Mouse (Mus musculus): ENCODE data around the gene Fh1.

Fh1 gene

GRCm38 (mm10) chr1:175625257-175625879 is at the start of gene Fh1:
Gene Fh1 (minus strand): TSS chr1:175625635.
- DNase-seq (ENCODE audit: extremely low spot score, low read depth, low spot score) = peak; percentile 86

GRCm38 (mm10) chr1:175675116-175675515 is 49.7 kb upstream of the Fh1 start:
- DNase-seq (ENCODE audit: extremely low spot score, low read depth, low spot score) = no peak

GRCm38 (mm10) chr1:175673563-175674325 is 48.3 kb upstream of the Fh1 start:
- no peak for DNase-seq (ENCODE audit: extremely low spot score, low read depth, low spot score)

DNA sequence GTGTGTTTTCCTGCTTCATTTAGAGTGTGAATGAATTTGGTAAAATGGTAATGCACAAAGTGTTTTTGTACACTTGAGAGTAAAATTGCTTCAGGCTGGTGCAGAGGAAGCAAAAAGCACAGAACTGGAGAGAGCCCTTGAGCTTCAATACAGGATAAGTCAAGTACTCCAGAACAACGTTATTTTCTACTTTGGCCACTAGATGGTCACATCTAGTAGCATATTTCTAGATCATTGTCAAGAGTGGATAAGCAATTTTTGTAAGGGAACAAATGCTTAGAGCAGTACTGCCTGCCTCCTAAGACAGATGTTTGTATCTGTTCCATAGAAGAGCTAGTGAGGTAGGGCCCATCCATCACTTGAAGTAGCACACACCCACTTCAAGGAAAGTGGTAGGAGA is 46.2 kb upstream of the Fh1 start:
- no peak for DNase-seq (ENCODE audit: extremely low spot score, low read depth, low spot score)

DNA sequence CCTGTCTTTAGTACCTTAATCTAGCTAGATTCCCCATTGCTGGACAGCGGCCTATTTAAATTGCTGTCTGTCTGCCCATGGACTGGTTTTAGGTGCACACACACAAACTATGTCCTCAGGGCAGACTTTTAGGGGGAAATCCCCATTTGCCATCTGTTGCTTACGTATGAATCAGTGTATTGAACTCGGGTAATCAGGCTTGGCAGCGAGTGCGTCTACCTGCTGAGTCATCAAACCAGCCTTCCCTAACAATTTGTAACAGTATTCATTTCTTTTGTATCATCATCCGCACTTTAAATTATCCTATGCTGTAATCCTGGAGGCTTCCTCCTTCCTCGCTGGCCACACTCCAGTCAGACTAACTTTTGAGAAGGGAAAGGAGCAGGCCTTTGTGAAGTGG is 44.6 kb upstream of the Fh1 start:
- DNase-seq (ENCODE audit: extremely low spot score, low read depth, low spot score) = no peak

DNA sequence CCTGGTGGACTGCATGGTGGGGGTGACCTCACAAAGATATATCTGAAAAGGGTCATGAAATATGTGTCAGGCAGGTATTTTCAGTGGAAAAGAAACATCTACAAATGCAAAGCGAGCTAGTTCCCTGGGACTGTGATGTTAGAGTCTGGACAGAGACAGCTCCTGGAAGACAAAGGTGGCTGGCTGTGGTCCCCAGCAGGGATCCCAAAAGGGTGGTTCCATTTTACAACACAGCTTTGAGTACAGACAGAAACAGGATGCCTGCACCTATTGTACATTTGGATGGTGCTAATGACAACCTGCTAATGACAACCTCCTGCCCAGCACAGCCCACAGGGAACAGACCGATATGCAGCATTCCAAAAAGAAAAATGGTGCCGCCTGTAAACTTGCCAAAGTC is 44.0 kb upstream of the Fh1 start:
- no peak for DNase-seq (ENCODE audit: extremely low spot score, low read depth, low spot score)

- DNase-seq (ENCODE audit: extremely low spot score, low read depth, low spot score) = no peak
These were observed 43.4 kb upstream of the Fh1 start for GRCm38 (mm10) chr1:175668666-175669405.

- DNase-seq (ENCODE audit: extremely low spot score, low read depth, low spot score) = no peak
These were observed 34.5 kb upstream of the Fh1 start for GRCm38 (mm10) chr1:175659900-175660299.

GRCm38 (mm10) chr1:175648615-175649014 is 23.2 kb upstream of the Fh1 start:
- no peak for DNase-seq (ENCODE audit: extremely low spot score, low read depth, low spot score)

DNA sequence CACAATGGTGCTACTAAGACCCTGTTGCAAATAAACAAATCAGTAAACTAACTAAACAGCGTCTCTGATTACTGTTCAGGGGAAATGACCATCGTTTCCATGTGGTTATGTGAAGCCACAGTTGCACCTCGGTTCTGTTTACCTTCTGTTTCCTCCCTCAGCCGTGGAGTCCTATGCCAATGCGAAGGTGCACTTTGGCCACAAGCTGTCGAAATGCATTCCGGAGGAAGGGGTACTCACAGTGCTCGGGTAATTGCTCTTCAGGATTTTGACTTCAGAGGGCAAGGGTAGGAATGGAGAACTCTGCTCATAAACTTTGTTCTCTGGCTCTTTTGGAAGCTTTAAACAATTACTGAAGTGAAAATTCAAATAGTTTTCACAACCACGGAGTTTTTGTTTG is 21.5 kb upstream of the Fh1 start:
- no peak for DNase-seq (ENCODE audit: extremely low spot score, low read depth, low spot score)

- no peak for DNase-seq (ENCODE audit: extremely low spot score, low read depth, low spot score)
These were observed 18.2 kb upstream of the Fh1 start for GRCm38 (mm10) chr1:175643496-175644265.

DNA sequence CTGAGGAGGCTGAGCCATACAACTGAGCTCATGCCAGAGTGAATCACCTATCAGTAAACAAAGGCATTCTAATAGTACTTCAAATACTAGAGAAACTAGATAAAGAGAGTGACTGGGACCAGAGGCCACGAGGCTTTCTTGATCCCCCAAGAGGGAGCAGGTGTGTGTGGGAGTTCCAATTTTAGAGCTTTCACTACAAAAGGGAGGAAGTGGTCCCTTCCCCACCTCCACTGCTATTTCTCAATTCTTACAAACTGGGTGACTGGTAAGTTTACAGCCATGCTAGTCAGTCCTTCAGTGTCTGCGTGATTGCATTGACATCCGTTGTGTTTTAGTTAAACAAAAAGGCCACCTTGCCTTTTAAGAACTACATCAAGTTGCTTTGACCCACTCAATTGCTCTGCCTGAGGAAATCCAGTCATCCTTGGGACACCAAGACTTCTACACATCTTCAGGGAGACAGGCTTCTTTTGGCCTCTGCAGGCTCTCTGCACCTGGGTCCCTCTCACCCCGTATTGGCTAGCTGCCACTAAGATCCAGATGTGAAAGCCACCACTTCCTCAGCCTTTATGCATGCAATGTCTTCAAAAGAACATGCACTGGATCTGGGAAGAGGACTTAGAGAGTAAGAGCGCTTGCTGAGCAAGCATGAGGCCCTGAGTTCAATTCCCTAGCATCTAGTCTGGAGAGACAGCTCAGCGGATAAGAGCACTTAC is 15.2 kb upstream of the Fh1 start:
- DNase-seq (ENCODE audit: extremely low spot score, low read depth, low spot score) = no peak

GRCm38 (mm10) chr1:175639072-175639471 is 13.6 kb upstream of the Fh1 start:
- no peak for DNase-seq (ENCODE audit: extremely low spot score, low read depth, low spot score)

DNA sequence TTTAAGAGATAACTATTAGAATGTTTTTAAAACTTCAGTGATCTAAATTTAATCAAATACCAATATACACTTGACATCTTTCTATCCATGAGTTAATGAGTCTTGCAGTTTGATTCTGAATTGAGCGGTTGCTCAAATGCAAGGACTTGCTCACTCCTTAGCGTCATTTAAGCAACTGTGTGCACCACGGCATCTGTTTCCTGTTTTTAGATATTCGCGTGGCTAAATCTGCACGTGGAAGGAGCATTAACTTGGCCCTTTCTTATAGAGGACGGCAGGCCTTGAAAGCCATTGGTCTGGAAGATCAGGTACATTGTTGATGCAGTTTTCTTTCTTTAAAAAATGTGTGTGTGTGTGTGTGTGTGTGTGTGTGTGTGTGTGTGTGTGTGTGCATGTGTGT is 12.2 kb upstream of the Fh1 start:
- no peak for DNase-seq (ENCODE audit: extremely low spot score, low read depth, low spot score)

- no peak for DNase-seq (ENCODE audit: extremely low spot score, low read depth, low spot score)
These were observed 7.0 kb upstream of the Fh1 start for GRCm38 (mm10) chr1:175632470-175632869.

DNA sequence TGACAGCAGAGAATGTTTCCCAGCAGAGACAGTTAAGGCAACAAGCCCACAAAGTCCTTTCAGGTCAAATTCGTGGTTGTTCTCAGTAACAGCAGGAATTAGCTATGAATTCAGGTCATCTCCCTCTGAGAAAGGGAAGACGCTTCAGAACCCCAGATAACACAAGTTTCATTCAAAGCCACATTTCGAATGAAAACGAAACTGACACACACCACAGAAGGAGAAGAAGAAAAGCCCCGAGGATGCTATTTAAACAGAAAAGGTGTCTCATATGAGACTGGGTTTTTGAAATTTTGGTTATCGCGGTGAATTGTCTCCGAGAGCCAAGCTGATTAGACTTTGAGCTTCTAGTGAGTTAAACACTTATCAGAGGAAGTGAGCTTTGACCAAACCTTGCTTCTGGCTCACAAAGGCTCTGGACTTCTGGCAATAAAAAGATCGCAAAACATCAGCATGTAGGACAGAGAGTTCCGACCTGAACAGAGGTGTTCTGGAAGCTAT is 6.3 kb upstream of the Fh1 start:
- DNase-seq (ENCODE audit: extremely low spot score, low read depth, low spot score) = no peak

- DNase-seq (ENCODE audit: extremely low spot score, low read depth, low spot score) = no peak
These were observed 5.6 kb upstream of the Fh1 start for GRCm38 (mm10) chr1:175631080-175631479.

- DNase-seq (ENCODE audit: extremely low spot score, low read depth, low spot score) = no peak
These were observed 4.9 kb upstream of the Fh1 start for GRCm38 (mm10) chr1:175630345-175630744.

DNA sequence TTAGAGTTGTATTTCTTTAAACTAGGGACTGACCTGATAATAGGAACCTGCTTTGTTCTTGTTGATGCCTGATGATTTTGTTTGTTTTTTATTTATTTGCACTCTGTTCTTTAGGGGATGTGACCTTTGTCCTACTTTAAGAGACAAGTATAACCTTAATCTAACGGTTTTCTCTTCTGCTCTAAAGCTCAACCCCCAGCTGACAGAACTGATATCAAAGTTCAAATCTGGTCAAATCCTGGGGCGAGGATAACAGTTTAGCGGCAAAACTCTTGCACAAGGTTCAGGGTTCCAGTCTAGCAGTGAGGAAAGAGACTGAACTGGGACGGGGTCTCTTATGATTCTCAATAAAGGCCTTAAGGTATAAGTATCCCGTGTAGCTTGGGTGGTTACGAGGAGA is 3.8 kb upstream of the Fh1 start:
- no peak for DNase-seq (ENCODE audit: extremely low spot score, low read depth, low spot score)

GRCm38 (mm10) chr1:175625990-175626692 is 706 bp upstream of the Fh1 start:
- DNase-seq (ENCODE audit: extremely low spot score, low read depth, low spot score) = no peak
